Mouse (Mus musculus): ENCODE results near the gene Actr8. TPM values are rescaled to one million over a fixed set of nuclear protein-coding genes. Genes with fewer than 3 reads are reported as not detected.

The Actr8 gene
- polyA plus RNA-seq, 1 experiment, result 22.8 TPM

GRCm38 (mm10) chr14:29976927-29977326 is 1.2 kb upstream of the Actr8 start:
- no peak overlapping the region for H3K27ac ChIP-seq (replicated peaks; ENCODE audit: low read depth, low read length)
- no peak overlapping the region for H3K4me3 ChIP-seq (ENCODE audit: insufficient read depth, low read depth, low read length)
- H3K4me1 ChIP-seq (ENCODE audit: control insufficient read depth, insufficient read depth, insufficient read length, low read length), result no peaks in the 10 kb centered on the region

GRCm38 (mm10) chr14:29980447-29981205 is 2.5 kb downstream of the Actr8 start:
- H3K4me1 ChIP-seq (ENCODE audit: control insufficient read depth, insufficient read depth, insufficient read length, low read length), result no peaks in the 10 kb centered on the region
- no peak overlapping the region for H3K27ac ChIP-seq (replicated peaks; ENCODE audit: low read depth, low read length)
- H3K4me3 ChIP-seq (ENCODE audit: insufficient read depth, low read depth, low read length), result no peak overlapping the region

GRCm38 (mm10) chr14:29986096-29986495 is 8.0 kb downstream of the Actr8 start:
- no peak overlapping the region for H3K27ac ChIP-seq (replicated peaks; ENCODE audit: low read depth, low read length)
- H3K4me1 ChIP-seq (ENCODE audit: control insufficient read depth, insufficient read depth, insufficient read length, low read length), result no peaks in the 10 kb centered on the region
- no peak overlapping the region for H3K4me3 ChIP-seq (ENCODE audit: insufficient read depth, low read depth, low read length)

GRCm38 (mm10) chr14:29987276-29987675 is 9.1 kb downstream of the Actr8 start:
- Histone ChIP-seq H3K4me3 (ENCODE audit: insufficient read depth, low read depth, low read length) (no peak overlapping the region), H3K4me1 (ENCODE audit: control insufficient read depth, insufficient read depth, insufficient read length, low read length) (no peaks in the 10 kb centered on the region), H3K27ac (replicated peaks; ENCODE audit: low read depth, low read length) (no peak overlapping the region)

- Histone ChIP-seq H3K27ac (replicated peaks; ENCODE audit: low read depth, low read length) (no peak overlapping the region), H3K4me3 (ENCODE audit: insufficient read depth, low read depth, low read length) (no peak overlapping the region), H3K4me1 (ENCODE audit: control insufficient read depth, insufficient read depth, insufficient read length, low read length) (no peaks in the 10 kb centered on the region)
Observed at GRCm38 (mm10) chr14:29987739-29988138, 9.6 kb downstream of the Actr8 start.

GRCm38 (mm10) chr14:29988337-29988736 is 10.2 kb downstream of the Actr8 start:
- H3K27ac ChIP-seq (replicated peaks; ENCODE audit: low read depth, low read length), result no peak overlapping the region
- no peak overlapping the region for H3K4me3 ChIP-seq (ENCODE audit: insufficient read depth, low read depth, low read length)

GRCm38 (mm10) chr14:29994976-29995375 is 16.8 kb downstream of the Actr8 start:
- H3K4me1 ChIP-seq (ENCODE audit: control insufficient read depth, insufficient read depth, insufficient read length, low read length), result peaks cover 2% of the 10 kb centered on the region; the same call in 1 of the 2 replicates
- H3K27ac ChIP-seq (replicated peaks; ENCODE audit: low read depth, low read length), result no peak overlapping the region
- no peak overlapping the region for H3K4me3 ChIP-seq (ENCODE audit: insufficient read depth, low read depth, low read length)

More at GRCm38 (mm10) chr14:29988337-29988736, 10.2 kb downstream of the Actr8 start:
- no peaks in the 10 kb centered on the region for H3K4me1 ChIP-seq (ENCODE audit: control insufficient read depth, insufficient read depth, insufficient read length, low read length)

- peaks cover 2% of the 10 kb centered on the region; the same call in 1 of the 2 replicates for H3K4me1 ChIP-seq (ENCODE audit: control insufficient read depth, insufficient read depth, insufficient read length, low read length)
- no peak overlapping the region for H3K4me3 ChIP-seq (ENCODE audit: insufficient read depth, low read depth, low read length)
- no peak overlapping the region for H3K27ac ChIP-seq (replicated peaks; ENCODE audit: low read depth, low read length)
Observed at GRCm38 (mm10) chr14:29996000-29996751, 18.0 kb downstream of the Actr8 start.

- Histone ChIP-seq H3K4me1 (ENCODE audit: control insufficient read depth, insufficient read depth, insufficient read length, low read length) (peaks cover 2% of the 10 kb centered on the region; the same call in 1 of the 2 replicates), H3K4me3 (ENCODE audit: insufficient read depth, low read depth, low read length) (no peak overlapping the region), H3K27ac (replicated peaks; ENCODE audit: low read depth, low read length) (no peak overlapping the region)
Observed at GRCm38 (mm10) chr14:29997345-29997744, 19.2 kb downstream of the Actr8 start.

GRCm38 (mm10) chr14:29998747-29999474 is 20.8 kb downstream of the Actr8 start:
- no peak overlapping the region for H3K27ac ChIP-seq (replicated peaks; ENCODE audit: low read depth, low read length)
- no peak overlapping the region for H3K4me3 ChIP-seq (ENCODE audit: insufficient read depth, low read depth, low read length)
- H3K4me1 ChIP-seq (ENCODE audit: control insufficient read depth, insufficient read depth, insufficient read length, low read length), result peaks cover 2% of the 10 kb centered on the region; the same call in 1 of the 2 replicates

GRCm38 (mm10) chr14:29999475-29999811 is 21.3 kb downstream of the Actr8 start:
- H3K27ac ChIP-seq (replicated peaks; ENCODE audit: low read depth, low read length), result no peak overlapping the region
- H3K4me3 ChIP-seq (ENCODE audit: insufficient read depth, low read depth, low read length), result no peak overlapping the region
- peaks cover 2% of the 10 kb centered on the region; the same call in 1 of the 2 replicates for H3K4me1 ChIP-seq (ENCODE audit: control insufficient read depth, insufficient read depth, insufficient read length, low read length)

GRCm38 (mm10) chr14:30008733-30009575 is 30.8 kb downstream of the Actr8 start, which contains the start of the genes Il17rb and Chdh:
TSS of gene Il17rb (minus strand) at chr14:30008896.
TSS of gene Chdh (plus strand) at chr14:30009023.
- Histone ChIP-seq H3K4me1 (ENCODE audit: control insufficient read depth, insufficient read depth, insufficient read length, low read length) (peaks cover 10% of the 10 kb centered on the region), H3K27ac (replicated peaks; ENCODE audit: low read depth, low read length) (peak within 1 kb of the TSS; percentile 63), H3K4me3 (ENCODE audit: insufficient read depth, low read depth, low read length) (peak within 1 kb of the TSS; percentile 65)

- H3K4me3 ChIP-seq (ENCODE audit: insufficient read depth, low read depth, low read length), result peak overlapping the region; percentile 65
- peak overlapping the region; percentile 77 for H3K27ac ChIP-seq (replicated peaks; ENCODE audit: low read depth, low read length)
- H3K4me1 ChIP-seq (ENCODE audit: control insufficient read depth, insufficient read depth, insufficient read length, low read length), result peaks cover 12% of the 10 kb centered on the region
Observed at GRCm38 (mm10) chr14:30009864-30010560, 31.9 kb downstream of the Actr8 start.

Data from brown adipose tissue, adult 24 weeks (tissue).